Mouse (Mus musculus) spleen, postnatal 4 days (tissue): ENCODE measurements around the gene Rbm20.
"Not testable (repeated sequence)": the region's sequence is repeated elsewhere in the genome, so short reads cannot be mapped to it uniquely, and the experiment has no call there.

Experiments
- DNase-seq, 2 experiments: peaks; one replicate each; pipeline ENCODE4 v3.0.0; 2022; ENCODE audit warnings: low spot score in 2 of 2

Gene Rbm20

DNA sequence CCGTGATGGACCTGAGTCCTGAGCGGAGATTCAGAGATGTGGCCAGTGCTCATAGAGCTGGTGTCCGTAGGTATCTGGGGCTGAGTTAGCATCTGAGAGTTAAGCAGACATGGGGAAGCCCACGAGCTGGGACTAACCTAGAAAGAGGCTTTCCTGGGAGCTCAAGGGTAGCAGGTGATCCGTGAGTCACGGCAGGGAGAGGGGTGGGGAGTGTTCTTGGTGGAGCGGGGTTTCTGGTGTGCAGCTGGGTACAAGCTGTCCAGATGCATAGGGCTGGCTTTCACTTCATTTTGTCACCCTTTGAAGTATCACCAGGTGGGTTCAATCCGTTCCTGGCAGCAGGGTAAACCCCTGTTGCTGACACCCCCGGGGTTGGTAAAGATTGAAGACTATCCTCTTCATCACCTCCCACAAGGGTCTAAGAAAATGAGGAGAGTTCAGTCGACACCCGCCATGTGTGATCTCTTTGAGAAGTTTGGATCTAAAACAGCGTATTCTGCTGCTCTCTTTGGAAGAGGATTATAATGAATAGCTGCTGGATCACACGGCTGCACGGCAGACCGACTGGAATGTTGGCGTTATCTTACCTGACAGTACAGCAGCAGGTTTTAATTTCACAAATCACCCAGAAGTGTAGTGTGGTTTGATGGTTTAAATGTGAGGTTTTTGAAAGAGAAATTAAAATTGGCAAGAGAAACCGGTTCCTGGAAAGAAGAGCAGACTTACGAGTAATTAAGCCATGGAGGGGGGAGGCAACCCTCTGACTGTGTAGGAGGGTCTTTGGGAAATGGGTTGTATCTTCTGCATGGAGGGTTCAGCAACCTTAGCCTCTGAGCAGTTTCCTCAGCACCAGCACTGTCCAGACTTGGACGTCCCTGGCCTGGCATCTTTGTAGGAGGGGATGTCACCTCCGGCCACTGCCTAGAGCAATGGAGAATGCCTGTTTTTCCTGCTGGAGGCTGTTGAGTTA lies 114.9 kb downstream of the Rbm20 start:
- DNase-seq: no peak

DNA sequence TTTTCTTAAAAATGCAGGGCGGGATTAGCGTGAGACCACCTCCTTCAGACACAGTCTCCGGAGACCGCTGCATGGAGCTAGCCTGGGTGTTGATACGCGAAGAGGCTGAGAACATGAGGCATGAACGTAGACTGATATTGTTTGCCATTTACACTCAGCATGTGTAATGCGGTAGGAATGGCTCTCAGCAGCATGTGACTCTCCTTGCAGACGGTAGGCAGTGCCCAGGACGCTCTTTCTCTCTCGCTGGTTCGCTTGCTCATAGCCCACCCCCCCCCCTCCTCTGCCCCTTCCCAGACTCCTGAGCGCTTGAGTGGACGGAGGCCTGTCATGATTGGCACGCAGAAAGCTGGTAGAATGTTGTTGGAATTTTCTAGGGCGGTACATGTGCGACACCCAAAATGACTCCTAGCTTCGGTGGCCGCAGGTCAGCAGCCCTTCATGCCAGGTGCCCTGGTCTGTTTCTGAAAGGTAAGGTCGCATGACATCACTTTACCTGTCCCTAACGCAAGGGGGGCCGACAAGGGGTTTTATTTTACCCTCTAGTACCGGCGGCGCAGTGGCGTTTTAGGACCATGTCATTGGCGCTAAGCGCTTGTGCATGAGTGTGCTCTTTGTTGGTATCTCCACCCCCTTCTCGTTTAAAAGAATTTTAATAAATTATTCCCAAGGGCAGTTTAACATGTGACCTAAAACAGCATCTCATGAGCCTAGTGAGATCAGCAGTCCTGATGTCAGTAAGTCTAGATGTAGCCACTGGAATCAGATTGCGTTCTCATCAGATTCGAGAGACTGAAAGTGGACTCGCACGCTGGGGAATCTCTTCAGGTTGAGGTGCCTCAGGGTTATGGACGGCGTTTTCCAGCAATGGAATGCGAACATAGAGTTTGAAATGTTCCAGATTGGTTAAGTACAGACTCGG lies 116.1 kb downstream of the Rbm20 start:
- DNase-seq: no peak

DNA sequence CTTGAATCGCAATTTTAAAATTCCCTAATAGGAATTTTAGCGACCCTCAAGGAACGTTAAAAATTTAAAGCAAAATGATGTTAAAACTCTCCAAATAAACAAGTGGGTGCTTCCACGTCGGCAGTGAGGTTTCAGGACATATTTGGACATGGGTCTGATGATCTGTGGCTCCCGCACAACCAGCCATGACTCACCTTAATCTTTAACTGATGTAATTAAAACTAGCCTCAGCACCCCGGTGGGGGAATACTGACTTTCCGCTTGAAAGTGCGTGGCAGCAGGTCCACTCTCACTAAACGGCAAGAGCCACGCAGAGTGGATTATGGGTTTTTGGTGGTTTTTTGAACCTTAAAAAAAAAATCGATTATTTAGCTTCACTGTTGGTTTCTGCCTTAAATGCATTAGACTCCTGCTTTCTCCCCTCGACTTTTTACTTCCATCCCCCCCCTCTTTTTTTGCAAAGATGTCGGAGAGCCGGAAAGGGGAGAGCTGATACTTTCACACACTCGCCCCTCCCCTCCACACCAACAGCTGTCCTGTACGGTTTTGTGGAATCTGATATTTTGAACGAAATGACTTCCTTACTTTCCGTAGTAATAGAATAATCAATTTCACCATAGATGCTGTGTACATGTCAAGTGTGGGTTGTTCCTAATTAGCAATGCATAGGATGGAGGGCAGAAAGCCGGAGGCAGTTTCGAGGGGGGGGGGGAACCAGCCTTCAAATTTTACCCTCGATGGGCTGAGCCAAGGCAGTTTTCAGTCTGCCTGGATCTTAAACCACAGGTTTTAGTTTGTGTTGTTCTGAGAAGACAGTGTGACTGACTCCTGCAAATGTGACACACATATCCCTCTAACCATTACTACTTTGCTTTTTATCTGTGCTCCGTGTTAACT lies 117.1 kb downstream of the Rbm20 start:
- no peak for DNase-seq

DNA sequence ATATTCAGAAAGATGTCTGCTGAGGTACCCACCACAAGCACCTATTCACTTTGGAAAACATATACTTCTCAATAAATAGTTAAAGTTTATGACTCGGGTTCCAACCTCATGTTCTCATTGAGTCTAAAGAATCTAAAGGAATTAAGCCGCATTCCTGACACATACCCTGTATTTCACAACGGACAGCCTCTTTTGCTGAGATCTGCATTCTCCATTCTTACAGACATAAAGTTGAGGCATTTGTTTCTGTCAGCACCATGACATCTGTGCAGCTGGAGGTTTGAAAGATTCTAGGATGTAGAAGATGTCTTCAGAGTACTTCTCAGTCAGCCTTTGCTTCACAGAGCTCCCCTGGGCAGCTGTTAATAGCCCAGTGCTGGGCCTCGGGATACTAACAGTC lies 117.9 kb downstream of the Rbm20 start:
- DNase-seq: no peak

DNA sequence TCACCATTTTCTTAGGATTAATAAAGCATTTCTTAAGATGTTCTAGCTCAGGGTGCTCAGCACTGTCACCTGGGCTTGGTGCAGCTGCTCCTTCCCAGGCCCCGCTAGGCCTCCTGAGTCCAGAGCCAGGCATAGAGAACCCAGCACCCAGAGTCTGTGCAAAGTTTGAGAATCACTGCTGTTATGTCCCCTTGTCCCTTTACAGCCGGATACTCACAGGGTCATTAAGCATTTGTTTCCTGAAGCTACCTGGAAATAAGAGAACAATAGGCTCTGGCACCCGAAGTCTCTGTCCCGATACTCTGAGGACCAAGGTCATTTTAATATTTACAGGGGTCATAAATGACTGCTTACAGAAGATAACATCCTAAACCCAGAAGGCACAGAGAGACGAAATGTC lies 118.9 kb downstream of the Rbm20 start:
- no peak for DNase-seq

DNA sequence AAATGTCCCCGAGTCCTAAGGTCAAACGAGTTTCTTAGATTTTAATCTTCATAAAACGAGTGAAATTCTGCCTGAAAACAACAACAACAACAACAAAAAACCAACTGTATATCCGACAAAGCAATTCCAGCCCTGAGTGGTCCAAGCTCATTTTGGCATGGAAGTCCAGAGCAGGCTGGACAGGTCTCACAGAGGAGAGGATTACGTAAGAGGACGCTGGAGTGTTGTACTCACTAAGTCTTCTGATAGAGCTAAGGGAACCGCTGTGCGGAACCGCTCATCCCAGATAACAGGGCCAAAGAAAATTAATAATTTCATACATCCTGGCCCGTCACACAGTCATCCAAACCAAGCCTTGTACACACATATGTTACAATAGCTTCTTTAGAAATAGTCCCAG lies 120.7 kb downstream of the Rbm20 start:
- DNase-seq: no peak

DNA sequence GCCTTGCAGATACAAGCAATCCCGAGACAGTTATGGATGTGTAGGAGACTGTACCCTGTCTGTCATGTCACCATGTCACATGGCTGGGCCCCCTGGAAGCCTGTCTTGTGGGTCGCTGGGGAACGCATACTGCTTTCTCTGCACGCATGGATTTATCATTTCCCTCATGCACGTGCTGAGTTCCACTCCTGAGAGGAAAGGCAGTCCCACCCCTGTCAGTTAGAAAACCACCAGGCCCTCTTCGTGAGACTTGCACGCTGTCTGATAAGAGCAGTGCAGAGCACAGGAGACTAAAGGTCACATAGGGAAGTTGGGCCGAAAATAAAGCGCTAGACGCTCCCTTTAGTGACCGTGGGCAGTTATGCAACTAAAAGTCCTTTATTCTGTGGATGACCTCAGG lies 122.8 kb downstream of the Rbm20 start:
- DNase-seq: no peak

DNA sequence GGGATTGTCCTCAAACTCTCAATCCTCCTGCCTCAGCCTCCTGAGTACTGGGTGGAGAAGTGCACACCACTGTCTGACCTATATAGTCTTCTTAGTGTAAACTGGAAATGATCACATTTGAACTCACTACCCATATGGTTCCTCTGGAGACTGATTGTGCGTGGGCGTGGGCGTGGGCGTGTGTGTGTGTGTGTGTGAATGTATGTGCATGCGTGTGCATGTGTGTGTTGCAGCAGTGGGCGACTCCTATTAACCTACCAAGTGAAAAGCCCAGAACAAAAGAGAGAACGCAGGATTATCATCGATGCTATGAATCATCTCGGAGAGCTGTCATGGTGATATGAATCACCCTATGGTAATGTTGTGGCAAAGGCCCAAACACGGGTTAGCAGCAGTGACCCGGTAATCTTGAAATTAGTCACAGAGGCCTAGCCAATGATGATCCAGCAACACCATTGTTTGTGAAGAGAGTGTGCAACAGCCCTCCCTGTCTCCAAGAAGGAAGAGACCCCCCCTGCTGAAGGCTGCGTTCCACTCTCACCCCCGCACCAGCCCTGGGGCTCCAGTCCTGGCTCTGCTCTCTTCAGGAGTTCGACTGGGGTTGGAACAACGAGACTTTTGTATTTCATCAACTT lies 123.4 kb downstream of the Rbm20 start:
- no peak for DNase-seq

DNA sequence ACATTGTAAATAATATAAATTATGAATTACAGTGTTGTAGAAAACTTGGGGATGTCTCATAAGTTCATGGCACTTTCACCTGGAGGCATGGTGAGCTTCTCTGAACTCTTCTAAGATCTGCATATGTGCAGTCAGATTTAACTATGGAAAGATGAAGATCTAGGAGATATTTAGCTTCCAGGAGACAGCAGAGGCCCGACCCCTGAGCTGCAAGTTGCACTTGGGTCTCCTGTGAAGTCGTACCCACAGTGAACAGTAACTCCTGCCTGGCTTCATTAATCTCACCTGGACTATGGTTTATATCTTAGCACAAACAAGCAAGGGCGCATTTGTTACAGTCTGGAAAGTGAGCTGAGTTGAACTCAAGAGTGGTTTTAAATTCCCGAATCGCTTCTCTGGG lies 124.3 kb downstream of the Rbm20 start:
- DNase-seq: no peak

DNA sequence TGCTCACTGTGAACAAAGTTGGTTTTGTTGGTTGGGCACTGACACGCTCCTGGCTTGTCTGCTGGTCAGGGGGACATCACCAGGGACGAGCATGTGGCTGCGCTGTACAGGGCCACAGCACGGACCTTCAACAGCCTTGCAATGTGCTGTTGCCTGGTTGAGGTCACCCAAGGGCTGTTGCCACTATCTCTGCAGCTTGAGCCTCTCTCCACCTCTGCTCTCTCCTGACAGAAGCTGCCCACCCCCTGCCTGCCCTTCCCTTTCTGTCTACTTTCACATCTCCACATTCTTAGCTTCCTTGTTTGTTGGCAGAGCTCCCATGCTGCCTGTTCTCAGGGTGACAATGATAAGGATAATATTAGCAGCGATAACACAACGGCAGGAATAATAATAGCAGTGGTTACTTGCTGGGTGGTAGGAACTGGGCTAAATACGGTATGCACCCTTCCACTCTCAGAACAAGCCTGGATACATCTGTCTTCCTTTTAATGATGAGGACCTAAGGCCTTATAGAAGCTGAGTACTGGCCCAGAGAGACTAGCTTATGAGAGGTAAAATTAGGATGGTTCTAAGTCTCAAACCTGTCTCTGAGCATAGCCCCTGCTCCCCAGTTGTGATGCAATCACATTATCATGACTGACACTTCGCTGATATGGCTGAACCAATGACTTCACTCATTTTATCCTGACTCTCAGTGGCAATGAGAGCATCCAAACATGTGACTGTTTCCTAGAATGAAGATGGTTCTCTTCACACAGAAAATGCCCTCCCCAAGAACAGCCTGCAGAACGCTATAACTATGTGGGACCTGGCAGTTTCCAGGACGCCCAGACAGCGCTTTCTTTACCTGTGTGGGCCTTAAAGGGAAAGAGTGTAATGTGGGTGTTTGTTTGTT lies 124.9 kb downstream of the Rbm20 start:
- no peak for DNase-seq

DNA sequence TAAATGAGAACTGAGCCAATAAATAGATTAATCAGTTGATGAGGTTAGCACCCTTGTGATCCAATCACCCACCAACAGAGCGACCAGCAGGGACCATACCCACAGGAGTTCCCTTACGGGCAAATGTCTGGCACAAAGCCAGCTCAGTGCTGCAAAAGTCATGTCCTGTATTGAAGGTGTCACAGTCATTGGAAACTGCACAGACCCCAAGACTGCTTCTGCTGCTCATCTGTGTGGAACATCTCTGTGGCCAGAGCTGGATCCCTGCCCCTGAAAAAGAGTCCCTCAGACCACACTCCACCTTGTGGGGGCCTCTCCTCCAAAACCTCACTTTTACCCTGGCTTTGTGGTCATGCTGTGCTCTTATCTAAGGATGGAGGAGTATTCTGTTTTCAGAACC lies 126.8 kb downstream of the Rbm20 start:
- no peak for DNase-seq

DNA sequence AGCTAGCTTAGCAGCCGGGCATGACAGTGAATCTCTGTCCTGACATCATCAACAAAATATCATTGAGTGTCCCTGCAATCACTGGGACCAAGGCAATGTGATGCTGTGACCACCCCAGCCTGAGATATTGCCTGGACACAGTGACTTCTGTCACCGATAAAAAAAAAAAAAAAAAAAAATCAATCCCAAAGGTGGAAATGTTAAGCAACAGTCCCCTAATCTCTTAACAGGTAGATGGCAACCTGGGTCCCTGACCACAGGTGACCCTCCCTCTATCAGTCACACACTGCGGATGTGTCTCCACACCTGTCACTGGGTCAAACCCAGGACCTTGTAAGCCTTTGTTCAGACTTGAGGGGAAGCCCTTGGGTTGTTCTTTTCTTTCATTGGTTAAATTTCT lies 128.0 kb downstream of the Rbm20 start:
- DNase-seq: no peak

DNA sequence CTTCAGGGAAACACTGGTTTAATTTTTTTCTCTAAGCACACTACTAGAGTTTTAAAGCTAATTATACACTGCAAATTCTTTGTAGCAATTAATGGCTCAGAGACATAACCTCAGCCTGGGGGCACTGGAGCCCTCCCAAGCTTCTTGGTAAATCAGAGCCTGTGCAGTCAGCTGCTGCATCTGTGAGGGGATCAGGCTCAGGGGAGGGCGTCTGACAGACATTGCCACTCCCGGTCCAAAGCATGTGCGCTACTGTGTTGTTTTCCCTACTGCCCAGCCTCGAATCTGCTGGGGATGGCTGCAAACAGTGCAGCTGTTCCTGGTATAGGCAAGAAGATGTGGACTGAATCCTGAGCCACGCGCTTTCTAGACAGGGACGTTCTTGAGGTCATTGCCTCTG lies 129.0 kb downstream of the Rbm20 start:
- no peak for DNase-seq

DNA sequence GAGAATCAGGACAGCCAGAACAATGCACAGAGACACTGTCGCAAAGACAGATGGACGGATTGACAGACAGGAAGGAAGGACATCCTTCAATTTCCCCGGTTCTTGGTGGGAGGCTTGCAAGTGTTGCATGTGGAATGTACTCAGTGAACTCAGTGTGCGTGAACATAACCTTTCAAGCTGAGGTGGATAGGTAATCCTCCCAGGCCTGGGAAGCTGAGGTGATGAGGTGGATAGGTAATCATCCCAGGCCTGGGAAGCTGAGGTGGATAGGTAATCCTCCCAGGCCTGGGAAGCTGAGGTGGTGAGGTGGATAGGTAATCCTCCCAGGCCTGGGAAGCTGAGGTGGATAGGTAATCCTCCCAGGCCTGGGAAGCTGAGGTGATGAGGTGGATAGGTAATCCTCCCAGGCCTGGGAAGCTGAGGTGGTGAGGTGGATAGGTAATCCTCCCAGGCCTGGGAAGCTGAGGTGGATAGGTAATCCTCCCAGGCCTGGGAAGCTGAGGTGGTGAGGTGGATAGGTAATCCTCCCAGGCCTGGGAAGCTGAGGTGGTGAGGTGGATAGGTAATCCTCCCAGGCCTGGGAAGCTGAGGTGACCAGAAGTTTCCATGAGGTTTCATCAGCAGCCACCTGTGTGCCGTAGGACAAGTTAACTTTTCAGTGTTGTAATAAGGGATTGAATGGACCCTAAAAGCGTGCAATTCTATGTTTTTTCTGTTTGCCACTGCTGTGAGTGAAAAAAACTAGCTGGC lies 129.6 kb downstream of the Rbm20 start:
- not testable (repeated sequence) for DNase-seq

DNA sequence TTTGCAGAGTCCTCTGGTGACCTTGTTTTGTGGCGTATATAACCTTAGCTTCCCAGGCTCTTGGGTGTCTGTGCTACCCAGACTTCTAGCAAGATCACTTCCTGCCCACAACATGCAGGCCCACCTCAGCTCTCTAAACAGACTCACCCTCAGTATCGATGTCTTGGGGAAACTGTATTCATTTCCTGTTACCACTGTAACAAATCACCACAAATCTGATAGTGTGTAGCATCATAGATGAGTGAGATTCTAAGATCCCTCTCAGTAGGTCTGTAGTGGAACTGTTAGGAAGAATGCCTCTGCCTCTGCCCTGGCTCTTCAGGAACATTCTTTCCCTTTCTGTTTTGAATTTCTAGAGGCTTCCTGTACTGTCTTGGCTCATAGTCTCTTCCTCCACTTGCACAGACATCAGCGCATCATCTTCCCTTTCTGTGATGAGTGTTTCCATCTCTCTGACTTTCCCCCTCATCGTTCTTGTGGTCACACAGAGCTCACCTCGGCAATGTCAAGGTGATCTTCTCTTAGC lies 130.2 kb downstream of the Rbm20 start:
- DNase-seq: no peak

DNA sequence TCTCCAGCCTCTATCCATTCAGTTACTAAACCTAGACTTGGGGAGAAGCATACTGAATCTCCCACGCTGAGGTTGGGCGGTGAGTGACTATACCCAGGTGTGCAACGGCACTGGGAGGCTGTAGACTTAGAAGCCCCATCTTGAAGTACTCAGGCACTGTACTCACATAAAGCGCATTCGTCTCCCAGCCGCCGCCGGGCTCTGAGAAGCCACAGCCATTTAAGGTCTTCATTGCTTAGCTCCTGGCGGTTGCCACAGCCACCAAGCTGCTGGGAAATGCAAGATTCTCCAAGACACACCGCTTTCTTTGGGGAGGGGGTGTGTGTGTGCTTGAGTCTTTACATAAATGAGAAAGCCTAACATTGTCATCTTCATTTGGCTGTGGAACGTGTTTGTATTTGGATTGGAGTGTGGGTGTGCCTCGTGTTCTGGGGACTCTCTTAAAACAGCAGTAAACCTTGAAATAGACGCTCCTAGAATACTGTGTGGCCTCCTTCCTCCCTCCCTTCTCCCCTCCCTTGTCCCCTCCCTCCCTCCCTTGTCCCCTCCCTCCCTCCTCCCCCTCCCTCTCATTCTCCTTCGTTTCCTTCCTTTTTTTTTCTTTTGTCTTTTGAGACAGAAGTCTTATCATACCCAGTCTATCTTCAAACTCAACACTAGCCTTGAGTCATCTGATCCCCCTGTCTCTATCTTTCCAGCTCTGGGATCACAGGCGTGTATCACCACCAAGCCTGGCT lies 131.1 kb downstream of the Rbm20 start:
- DNase-seq: no peak

DNA sequence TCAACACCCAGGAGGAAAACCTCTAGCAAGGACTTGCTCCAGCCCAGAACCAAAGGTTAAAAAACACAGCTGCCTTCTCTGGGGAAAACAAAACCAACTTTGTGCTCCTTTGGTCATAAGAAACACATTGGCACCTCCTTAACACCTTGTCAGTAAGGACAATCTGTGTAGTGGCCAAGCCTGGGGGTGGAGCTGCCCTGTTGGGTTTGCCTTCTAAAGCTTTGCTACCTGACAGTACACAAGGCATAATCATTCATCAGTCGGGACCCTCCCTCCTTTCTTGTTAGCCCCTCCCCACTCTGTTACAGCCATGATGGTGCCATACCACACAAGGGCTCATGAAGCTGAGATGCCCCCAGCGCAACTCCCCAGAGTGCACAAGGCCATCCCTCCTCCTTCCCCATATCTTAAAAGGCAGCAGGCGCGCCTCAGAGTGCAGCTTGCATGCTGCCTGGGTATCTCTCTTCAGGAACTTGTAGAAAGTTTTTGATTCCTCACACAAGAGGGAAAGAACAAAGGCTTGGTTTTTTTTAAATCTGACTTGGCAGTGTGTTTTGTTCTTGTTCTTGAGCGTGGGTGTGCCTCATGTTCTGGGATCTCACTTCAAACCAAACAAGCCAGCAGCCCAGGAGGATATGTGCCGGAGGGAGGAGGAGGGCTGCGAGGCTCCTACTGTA lies 132.2 kb downstream of the Rbm20 start:
- DNase-seq: no peak

DNA sequence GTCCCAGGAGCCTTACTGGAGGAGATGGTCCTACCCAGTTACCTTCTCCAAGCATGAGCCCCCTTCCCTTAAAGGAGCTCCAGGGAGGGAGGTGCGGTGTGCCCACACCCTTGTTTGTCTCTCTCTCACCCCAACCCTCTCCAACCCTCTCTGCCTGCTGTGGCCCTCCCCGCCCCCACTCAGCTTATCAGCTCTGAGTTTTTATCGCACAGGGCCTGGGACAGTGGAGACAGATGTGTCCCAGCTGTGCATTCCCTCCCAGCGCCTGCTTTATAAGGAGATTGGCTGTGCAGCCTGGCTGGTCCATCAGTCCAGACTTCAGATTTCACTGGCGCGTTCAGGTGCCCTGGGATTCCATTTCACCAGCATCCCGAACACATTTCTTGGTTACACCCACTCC lies 132.9 kb downstream of the Rbm20 start:
- DNase-seq: peak in 1 of 2 experiments; percentile 41
